Mouse (Mus musculus): ENCODE measurements at regions not wholly inside any gene's neighbourhood (a gene's known extent, or its start where the extent isn't known, plus 50 kb on each side); places are given as distances from the start of the nearest gene placed in this dataset.
A peak's percentile ranks its signal among the peaks of the same experiment; 100 is the strongest.
"Not testable (repeated sequence)": the region's sequence is repeated elsewhere in the genome, so short reads cannot be mapped to it uniquely, and the experiment has no call there.

DNA sequence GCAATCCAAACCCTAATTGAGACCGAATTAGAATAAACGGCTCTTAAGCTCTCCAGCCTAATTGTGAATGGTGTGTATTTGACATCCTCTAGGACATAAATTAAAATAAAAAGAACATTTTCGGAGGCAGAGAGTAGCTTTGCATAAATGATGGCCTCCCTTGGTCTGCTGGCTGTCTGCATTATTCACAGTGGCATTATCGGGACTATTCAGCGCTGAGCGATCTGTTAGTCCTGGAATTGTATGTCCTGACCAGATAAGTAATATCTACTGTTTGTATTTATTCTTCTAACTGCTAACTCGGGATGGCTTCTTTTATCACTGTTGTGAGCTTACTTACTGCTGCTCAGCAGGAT, 299.6 kb downstream of the Chl1 start:
- DNase-seq (ENCODE audit: low spot score) = no peak

DNA sequence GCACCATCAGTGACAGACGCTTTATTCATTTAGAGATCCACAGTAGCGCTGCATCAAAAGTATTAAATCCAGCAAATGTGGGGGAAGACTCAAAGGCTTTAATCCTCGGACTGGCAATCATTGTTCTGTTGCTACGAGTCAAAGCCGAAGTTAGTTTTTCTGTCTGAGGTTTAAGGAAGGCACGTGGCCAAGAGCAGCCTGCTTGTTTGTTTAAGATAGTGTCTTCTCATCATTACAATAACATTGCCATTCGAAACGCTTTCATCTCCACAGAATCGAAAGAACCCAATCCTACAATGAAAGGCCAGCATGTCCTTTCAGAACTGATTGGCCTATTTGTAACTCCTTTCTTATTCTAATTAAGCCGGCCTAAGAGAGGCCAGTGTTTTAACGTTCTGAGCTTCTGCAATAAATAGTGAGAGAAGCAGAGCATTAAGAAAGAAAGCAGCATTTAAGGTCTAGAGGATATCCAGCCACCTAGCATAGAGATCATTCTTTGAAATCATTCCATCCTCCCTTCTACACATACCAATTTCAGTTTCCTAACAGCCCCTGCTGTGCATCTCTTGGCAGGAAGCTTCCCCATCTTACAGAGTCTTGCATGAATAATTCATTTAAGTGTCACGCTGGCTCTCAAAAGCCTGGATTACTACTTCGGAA, 300.1 kb downstream of the Chl1 start:
- no peak for DNase-seq (ENCODE audit: low spot score)

DNA sequence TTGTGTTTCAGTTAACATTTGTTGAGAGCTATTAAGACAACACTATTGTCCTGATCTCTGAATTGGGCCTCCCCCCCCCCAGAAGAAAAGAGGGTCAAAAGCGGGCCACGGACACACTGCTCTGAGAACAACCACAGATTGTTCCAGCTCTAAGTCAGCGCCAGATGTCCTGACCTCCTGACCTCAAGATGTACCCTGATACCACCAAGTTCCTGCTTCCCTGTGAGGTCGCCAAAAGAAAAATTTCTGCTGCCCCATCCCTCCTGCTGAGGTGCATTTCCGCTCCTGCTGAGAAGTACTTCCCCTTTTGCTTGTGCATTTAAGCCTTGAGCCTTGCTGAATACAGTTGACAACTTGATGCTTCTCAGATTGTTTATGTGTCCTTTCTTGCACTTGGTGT, 306.0 kb downstream of the Chl1 start:
- not testable (repeated sequence) for DNase-seq (ENCODE audit: low spot score)

- DNase-seq (ENCODE audit: low spot score) = no peak
Observed at GRCm38 (mm10) chr6:103826042-103826441, 315.7 kb downstream of the Chl1 start.

DNA sequence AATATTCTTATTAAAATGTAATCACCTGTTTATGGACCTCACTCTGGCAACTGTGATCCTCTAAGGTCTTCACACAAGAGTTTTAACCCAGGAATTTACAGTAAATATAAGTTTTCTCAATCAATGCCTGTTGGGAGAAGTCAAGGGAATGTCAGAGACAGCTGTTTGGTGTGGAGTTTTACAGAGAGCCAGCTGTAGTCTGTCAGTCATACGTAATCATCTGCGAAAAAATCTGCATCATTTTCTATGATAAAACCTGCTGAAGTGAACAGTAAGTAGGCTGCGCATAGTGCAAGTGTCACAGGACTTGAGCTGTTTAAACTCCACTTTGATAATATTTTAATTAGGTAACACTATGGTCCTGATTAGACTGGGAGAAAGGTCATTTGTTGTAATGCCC, 317.2 kb downstream of the Chl1 start:
- DNase-seq (ENCODE audit: low spot score) = no peak

- no peak for DNase-seq (ENCODE audit: low spot score)
Observed at GRCm38 (mm10) chr6:103828866-103829265, 318.5 kb downstream of the Chl1 start.

DNA sequence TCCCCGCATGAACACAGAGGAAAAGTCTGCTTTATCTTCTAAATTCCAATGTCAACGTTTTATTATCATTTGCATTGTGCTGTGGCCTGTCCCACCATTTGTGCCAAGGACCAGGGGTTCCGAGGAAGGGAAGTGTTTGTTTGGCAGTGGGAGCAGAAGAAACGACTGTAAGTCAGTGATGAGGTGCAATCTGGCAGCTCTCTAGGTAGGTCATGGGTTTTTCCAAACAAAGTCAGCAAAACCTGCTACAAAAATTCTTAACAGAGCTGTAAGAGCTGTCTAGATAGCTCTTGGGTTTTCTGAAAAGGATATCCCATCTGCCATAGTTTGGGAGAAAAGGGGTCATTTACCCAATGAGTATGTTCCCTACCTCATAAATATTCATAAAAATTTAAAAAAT, 321.9 kb downstream of the Chl1 start:
- no peak for DNase-seq (ENCODE audit: low spot score)

DNA sequence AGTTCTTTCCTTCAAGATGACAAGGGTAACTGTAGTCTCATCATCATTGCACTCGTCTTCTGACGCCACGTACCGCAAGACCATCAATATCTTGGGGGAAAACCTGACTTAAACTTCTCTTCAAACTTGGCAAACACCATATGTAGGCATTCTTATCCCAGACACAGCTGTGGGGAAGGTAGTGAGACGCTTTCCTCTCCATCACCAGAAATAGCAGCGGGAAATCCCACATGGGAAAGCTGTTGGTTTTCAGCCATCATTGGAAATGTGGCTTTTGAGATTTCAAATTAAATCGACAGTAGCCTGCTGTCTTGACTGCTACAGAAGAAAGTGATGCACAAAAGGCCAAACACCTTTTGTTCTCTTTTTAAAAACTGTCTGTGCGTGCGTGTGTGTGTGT, 322.4 kb downstream of the Chl1 start:
- no peak for DNase-seq (ENCODE audit: low spot score)

DNA sequence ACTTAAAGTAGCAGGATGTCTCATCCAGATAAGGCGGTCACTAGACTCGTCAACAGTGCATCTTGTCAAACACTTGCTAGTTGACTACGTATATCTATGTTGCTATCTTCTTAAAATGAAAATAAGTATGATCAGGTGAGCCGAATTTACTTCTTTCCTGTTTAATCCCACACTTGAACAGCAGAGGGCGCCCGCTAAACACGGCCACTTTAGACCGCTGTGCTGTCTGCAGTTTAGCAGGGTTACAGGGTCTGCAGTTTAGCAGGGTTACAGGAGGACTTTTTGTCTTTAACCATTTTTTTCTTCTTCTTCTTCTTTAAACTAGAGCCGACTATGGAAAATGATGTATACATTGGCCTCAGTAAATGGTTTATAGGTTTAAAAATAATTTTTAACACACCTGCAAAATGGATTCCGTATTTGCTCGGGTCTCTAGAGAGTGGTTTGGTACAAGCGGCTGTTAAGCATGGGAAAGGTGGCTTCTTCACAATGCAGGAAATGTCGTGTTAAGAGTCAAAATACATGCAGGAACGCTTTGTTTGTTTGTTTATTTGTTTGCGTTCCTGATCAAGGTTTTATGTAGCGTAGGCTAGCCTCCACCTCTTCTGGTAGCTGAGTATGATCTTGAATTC, 323.2 kb downstream of the Chl1 start:
- DNase-seq (ENCODE audit: low spot score) = peak; percentile 33

GRCm38 (mm10) chr6:103834726-103835229, 324.4 kb downstream of the Chl1 start:
- DNase-seq (ENCODE audit: low spot score) = no peak

- DNase-seq (ENCODE audit: low spot score) = no peak
Observed at GRCm38 (mm10) chr6:103859787-103860186, 349.4 kb downstream of the Chl1 start.

GRCm38 (mm10) chr6:103893455-103893854, 383.1 kb downstream of the Chl1 start:
- no peak for DNase-seq (ENCODE audit: low spot score)

DNA sequence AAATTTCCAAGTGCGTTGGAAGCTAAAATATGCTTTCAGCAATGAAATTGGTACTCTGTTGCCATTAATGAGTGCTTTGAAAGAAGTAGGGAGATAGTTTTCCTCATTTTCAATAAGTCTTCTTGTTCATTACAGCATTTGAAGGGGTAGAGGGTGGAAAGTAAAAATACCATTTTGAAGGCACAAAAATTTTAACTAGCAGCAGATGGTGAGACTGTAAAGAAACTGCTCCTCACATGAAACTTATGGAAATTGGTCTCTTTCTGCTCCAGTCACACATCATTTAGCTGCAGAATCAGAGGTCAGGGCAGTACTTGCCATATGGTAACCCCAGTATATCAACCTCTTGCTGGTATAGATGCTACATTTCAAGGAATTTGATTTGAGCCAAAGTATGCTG, 414.1 kb downstream of the Chl1 start:
- no peak for DNase-seq (ENCODE audit: low spot score)

GRCm38 (mm10) chr6:103927094-103927493, 416.7 kb downstream of the Chl1 start:
- DNase-seq (ENCODE audit: low spot score) = peak; percentile 27

DNA sequence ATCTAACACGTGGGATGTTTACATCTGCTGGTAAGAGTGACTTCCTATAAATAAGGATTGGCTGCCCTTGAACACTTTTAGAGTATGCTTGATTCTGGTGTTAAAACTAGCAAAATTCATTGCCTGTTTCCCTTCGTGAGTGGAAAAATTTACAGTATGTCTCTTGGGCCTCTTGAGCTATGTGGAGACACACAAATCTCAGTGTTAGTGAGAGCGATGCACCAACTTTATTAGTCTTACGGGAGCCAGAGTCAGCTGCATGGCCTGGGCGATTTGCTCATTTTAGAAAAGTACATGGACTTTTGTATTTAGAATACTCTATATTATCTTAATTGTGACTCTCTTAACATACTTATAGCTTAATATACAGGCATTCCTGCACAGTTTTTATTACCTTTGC, 430.0 kb downstream of the Chl1 start:
- no peak for DNase-seq (ENCODE audit: low spot score)

DNA sequence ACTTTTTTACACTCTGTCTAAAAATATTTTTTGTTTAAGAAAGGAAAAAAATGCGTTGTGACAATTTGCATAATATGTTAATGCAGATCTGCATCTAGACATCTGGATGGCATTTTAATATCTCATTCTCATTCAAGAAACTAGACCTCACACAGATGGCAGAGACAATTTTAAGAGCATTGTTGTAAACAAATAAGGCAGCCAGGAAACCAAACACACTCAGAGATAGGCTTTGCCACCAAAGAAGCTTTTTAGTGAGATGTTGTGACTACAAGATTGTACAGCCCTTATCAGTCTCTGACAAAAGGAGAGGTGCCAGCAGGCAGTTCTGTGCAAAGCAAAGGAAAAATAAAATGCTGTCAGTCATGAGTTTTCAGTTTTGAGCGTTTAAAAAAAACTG, 434.0 kb downstream of the Chl1 start:
- DNase-seq (ENCODE audit: low spot score) = peak; percentile 35

DNA sequence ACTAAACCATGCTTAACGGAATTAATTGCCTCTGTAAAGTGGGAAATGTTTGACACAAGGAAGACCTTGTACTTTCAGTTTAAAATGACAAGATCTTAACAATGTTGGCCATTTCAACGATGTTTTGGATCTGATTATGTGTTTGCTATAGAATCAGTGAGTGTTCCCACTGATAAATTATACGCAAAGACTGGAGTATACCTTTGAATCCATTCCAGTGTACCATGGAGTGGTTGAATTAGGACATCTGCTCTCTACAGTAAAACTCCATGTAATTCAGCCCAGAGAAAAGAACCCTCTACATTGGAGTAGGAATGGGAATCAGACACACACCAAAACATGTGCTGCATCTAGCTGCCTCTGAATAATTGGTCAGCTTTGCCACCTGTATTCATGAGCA, 437.1 kb downstream of the Chl1 start:
- no peak for DNase-seq (ENCODE audit: low spot score)

DNA sequence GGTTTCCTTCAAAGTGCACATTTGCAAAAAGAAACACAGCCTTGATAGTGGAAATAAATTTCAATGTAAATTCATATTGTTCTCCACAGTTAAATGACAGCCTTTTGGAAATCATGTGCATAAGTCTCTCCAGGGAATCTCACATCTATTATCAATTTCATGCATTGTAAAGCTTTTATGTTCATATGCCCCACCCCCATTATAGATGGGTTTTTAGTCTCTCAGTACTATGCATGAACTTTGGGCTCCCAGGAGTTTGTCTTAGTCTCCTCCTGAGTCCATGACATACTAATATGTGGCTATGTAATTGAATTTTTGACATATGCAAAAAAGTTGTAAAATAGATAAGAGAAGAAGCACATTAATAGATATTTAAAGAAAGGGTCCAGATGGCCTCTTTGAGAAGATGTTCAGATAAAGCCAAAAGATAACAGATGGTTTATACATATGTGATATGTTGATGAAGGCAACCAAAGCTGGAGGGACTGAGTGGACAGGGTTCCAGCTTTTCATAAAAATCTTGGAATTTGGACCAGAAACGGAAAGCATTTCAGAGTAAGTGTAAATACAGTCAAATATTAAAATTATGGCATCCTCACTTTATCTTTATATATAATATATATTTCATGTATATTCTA, 442.9 kb downstream of the Chl1 start:
- DNase-seq (ENCODE audit: low spot score) = no peak

DNA sequence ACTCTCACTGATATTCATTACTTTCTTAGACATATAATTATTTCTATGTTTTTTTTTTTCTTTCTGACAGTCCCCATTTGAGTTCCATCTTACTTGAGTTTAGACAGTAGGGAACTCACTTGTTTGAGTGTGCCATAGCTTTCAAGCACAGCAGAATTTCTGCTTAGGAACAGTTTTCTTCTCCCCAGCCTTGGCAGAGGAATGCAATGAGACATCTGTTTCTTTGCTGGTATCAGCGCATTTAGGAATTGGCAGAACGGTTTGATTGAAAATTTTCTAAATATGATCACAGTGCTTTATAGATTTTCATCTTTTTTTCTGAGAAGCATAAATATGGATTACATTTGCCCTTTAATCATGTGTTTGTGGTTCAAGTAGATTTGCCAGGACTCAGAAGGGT, 448.6 kb downstream of the Chl1 start:
- DNase-seq (ENCODE audit: low spot score) = no peak

DNA sequence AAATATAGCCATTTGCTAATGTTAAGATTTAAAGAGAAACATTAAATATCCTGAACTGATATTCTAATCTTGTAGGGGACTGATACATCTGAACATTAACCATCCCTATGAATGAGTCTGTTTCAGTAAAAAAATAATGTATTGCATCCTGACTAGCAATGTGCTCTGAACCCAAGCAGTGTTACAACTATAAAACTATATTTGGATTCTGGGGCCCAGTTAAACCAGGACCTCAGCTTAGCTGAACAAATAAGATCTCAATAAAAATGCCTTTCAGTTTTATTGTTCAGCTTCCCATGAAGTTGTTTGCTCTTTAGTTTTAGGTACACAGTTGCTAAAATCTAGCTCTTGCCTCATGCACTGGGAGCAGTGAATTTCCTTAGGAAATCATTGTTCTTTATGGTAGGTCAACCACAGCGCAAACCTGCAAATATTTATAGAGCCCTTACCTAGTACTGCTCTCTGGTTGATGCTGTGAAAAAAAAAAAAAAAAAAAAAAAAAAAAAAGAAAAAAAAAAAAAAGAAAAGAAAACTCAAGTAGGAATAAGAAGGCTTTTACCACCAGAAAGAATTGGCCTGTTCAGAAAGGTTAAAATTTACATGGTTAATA, 457.5 kb downstream of the Chl1 start:
- DNase-seq (ENCODE audit: low spot score) = no peak

- no peak for DNase-seq (ENCODE audit: low spot score)
Observed at GRCm38 (mm10) chr6:103999186-103999585, 488.8 kb downstream of the Chl1 start.

GRCm38 (mm10) chr6:104028439-104029091, 464.0 kb upstream of the Cntn6 start:
- DNase-seq (ENCODE audit: low spot score) = peak; percentile 66

- no peak for DNase-seq (ENCODE audit: low spot score)
Observed at GRCm38 (mm10) chr6:104038853-104039252, 453.7 kb upstream of the Cntn6 start.

Measured in left cerebral cortex, adult 11 months (tissue).